Mouse (Mus musculus) brown adipose tissue, adult 24 weeks (tissue): ENCODE results near the gene Batf2. TPM values are rescaled to one million over a fixed set of nuclear protein-coding genes. Genes with fewer than 3 reads are reported as not detected.

Source experiments
- H3K27ac ChIP-seq: fragments of 200-500 bp; replicated peaks from 2 replicates; pipeline ENCODE4 v1.5.1; 2012; ENCODE audit warnings: low read depth, mild to moderate bottlenecking, low read length
- H3K4me1 ChIP-seq: fragments of 200-500 bp; 2 replicates; pipeline ENCODE4 v1.6.1; 2012; ENCODE audit warnings: low read length, mixed read lengths; ENCODE audit not compliant: control insufficient read depth, insufficient read depth, insufficient read length
- H3K4me3 ChIP-seq: fragments of 200-500 bp; 2 replicates; pipeline ENCODE4 v1.5.1; 2012; ENCODE audit warnings: low read depth, mild to moderate bottlenecking, low read length, moderate library complexity; ENCODE audit not compliant: insufficient read depth
- polyA plus RNA-seq: library from polyadenylated mRNA; stranded (reverse); fragments of >200 nt; gene quantifications from 2 replicates; pipeline ENCODE4 v1.2.4, GENCODE M21; 2012; ENCODE audit not compliant: missing spikeins, insufficient read depth, insufficient read length

Gene Batf2
- polyA plus RNA-seq, 1 experiment, result 1.2 TPM

GRCm38 (mm10) chr19:6163872-6164547 is 23.2 kb downstream of the Batf2 start:
- Histone ChIP-seq H3K4me3 (peak overlapping the region; percentile 50), H3K4me1 (no peaks in the 10 kb centered on the region), H3K27ac (no peak overlapping the region)

GRCm38 (mm10) chr19:6166750-6167149 is 26.0 kb downstream of the Batf2 start:
- no peaks in the 10 kb centered on the region for H3K4me1 ChIP-seq
- H3K4me3 ChIP-seq, result no peak overlapping the region
- no peak overlapping the region for H3K27ac ChIP-seq

GRCm38 (mm10) chr19:6171215-6171614 is 30.4 kb downstream of the Batf2 start:
- no peak overlapping the region for H3K27ac ChIP-seq
- H3K4me1 ChIP-seq, result no peaks in the 10 kb centered on the region
- no peak overlapping the region for H3K4me3 ChIP-seq

- no peak overlapping the region for H3K27ac ChIP-seq
- H3K4me1 ChIP-seq, result no peaks in the 10 kb centered on the region
- H3K4me3 ChIP-seq, result no peak overlapping the region
Observed at GRCm38 (mm10) chr19:6174771-6175170, 34.0 kb downstream of the Batf2 start.

- Histone ChIP-seq H3K4me3 (no peak overlapping the region), H3K4me1 (no peaks in the 10 kb centered on the region), H3K27ac (no peak overlapping the region)
Observed at GRCm38 (mm10) chr19:6178775-6179174, 38.0 kb downstream of the Batf2 start.

GRCm38 (mm10) chr19:6181629-6182028 is 40.8 kb downstream of the Batf2 start:
- no peaks in the 10 kb centered on the region for H3K4me1 ChIP-seq
- H3K27ac ChIP-seq, result no peak overlapping the region
- H3K4me3 ChIP-seq, result no peak overlapping the region

GRCm38 (mm10) chr19:6182534-6182933 is 41.8 kb downstream of the Batf2 start:
- H3K4me1 ChIP-seq, result no peaks in the 10 kb centered on the region

GRCm38 (mm10) chr19:6184131-6184530 is 43.3 kb downstream of the Batf2 start, which contains the start of gene Majin:
TSS of gene Majin (plus strand) at chr19:6184388.
- Histone ChIP-seq H3K4me1 (no peaks in the 10 kb centered on the region), H3K4me3 (no peak within 1 kb of the TSS), H3K27ac (no peak within 1 kb of the TSS)

More at GRCm38 (mm10) chr19:6182534-6182933, 41.8 kb downstream of the Batf2 start:
- Histone ChIP-seq H3K27ac (no peak overlapping the region), H3K4me3 (no peak overlapping the region)

GRCm38 (mm10) chr19:6204265-6204664 is 63.5 kb downstream of the Batf2 start:
- Histone ChIP-seq H3K27ac (no peak overlapping the region), H3K4me1 (no peaks in the 10 kb centered on the region), H3K4me3 (no peak overlapping the region)

- Histone ChIP-seq H3K4me3 (no peak overlapping the region), H3K4me1 (no peaks in the 10 kb centered on the region), H3K27ac (no peak overlapping the region)
Observed at GRCm38 (mm10) chr19:6206716-6207115, 65.9 kb downstream of the Batf2 start.

- no peak overlapping the region for H3K27ac ChIP-seq
- no peak overlapping the region for H3K4me3 ChIP-seq
- H3K4me1 ChIP-seq, result no peaks in the 10 kb centered on the region
Observed at GRCm38 (mm10) chr19:6216046-6216705, 75.4 kb downstream of the Batf2 start.

GRCm38 (mm10) chr19:6218606-6219005 is 77.8 kb downstream of the Batf2 start:
- no peak overlapping the region for H3K4me3 ChIP-seq
- no peaks in the 10 kb centered on the region for H3K4me1 ChIP-seq
- H3K27ac ChIP-seq, result no peak overlapping the region

Other genes starting within 250 kb of the Batf2 start
- gene Tigd3, start 246.8 kb upstream of the Batf2 start, polyA plus RNA-seq, result not detected in 2 replicates
- 22.6 and 36.6 TPM in 2 replicates for gene Dpf2, start 228.0 kb upstream of the Batf2 start, polyA plus RNA-seq
- gene Cdc42ep2, start 216.2 kb upstream of the Batf2 start, polyA plus RNA-seq, result 4.0 and 5.4 TPM in 2 replicates
- 6.5 and 7.0 TPM in 2 replicates for gene Pola2, start 176.8 kb upstream of the Batf2 start, polyA plus RNA-seq
- gene Slc22a20, start 154.8 kb upstream of the Batf2 start, polyA plus RNA-seq, result not detected in 2 replicates
- 14.2 and 15.9 TPM in 2 replicates for gene Capn1, start 125.1 kb upstream of the Batf2 start, polyA plus RNA-seq
- gene Syvn1, start 94.4 kb upstream of the Batf2 start, polyA plus RNA-seq, result 14.8 and 17.4 TPM in 2 replicates
- 53.6 and 56.4 TPM in 2 replicates for gene Mrpl49, start 83.2 kb upstream of the Batf2 start, polyA plus RNA-seq
- 701 and 753 TPM in 2 replicates for gene Fau, start 83.1 kb upstream of the Batf2 start, polyA plus RNA-seq
- 9.8 and 11.3 TPM in 2 replicates for gene Znhit2, start 79.8 kb upstream of the Batf2 start, polyA plus RNA-seq
- gene Tm7sf2, start 72.6 kb upstream of the Batf2 start, polyA plus RNA-seq, result 7.3 and 15.5 TPM in 2 replicates
- gene Vps51, start 63.8 kb upstream of the Batf2 start, polyA plus RNA-seq, result 25.0 and 25.8 TPM in 2 replicates
- gene Tmem262, start 61.0 kb upstream of the Batf2 start, polyA plus RNA-seq, result not detected in 2 replicates
- gene Gm28374, start 58.7 kb upstream of the Batf2 start, polyA plus RNA-seq, result not detected in 2 replicates
- gene Zfpl1, start 56.0 kb upstream of the Batf2 start, polyA plus RNA-seq, result 14.0 and 20.5 TPM in 2 replicates
- not detected in 2 replicates for gene Cdca5, start 56.0 kb upstream of the Batf2 start, polyA plus RNA-seq
- not detected in 2 replicates for gene AC131692.1, start 46.6 kb upstream of the Batf2 start, polyA plus RNA-seq
- not detected in 2 replicates for gene Naaladl1, start 35.2 kb upstream of the Batf2 start, polyA plus RNA-seq
- 5.7 and 6.8 TPM in 2 replicates for gene Sac3d1, start 22.3 kb upstream of the Batf2 start, polyA plus RNA-seq
- gene Snx15, start 12.7 kb upstream of the Batf2 start, polyA plus RNA-seq, result 13.3 and 13.6 TPM in 2 replicates
- 45.8 and 62.3 TPM in 2 replicates for gene Arl2, start 565 bp downstream of the Batf2 start, polyA plus RNA-seq
- not detected in 2 replicates for gene Majin, start 43.4 kb downstream of the Batf2 start, polyA plus RNA-seq
- gene Gpha2, start 85.4 kb downstream of the Batf2 start, polyA plus RNA-seq, result not detected in 2 replicates
- 33.0 and 41.3 TPM in 2 replicates for gene Ppp2r5b, start 94.9 kb downstream of the Batf2 start, polyA plus RNA-seq
- gene Atg2a, start 100.7 kb downstream of the Batf2 start, polyA plus RNA-seq, result 9.6 and 9.9 TPM in 2 replicates
- 39.6 and 42.8 TPM in 2 replicates for gene Ehd1, start 135.7 kb downstream of the Batf2 start, polyA plus RNA-seq
- gene Cdc42bpg, start 165.5 kb downstream of the Batf2 start, polyA plus RNA-seq, result 2.5 and 2.8 TPM in 2 replicates
- gene Men1, start 194.0 kb downstream of the Batf2 start, polyA plus RNA-seq, result 13.9 and 22.2 TPM in 2 replicates
- 7.9 and 14.0 TPM in 2 replicates for gene Map4k2, start 200.2 kb downstream of the Batf2 start, polyA plus RNA-seq
- gene Sf1, start 222.7 kb downstream of the Batf2 start, polyA plus RNA-seq, result 47.9 and 56.8 TPM in 2 replicates
- gene Pygm, start 243.4 kb downstream of the Batf2 start, polyA plus RNA-seq, result 28.7 and 48.3 TPM in 2 replicates